Mouse (Mus musculus): Measurements from ENCODE around the gene Baat.

DNA sequence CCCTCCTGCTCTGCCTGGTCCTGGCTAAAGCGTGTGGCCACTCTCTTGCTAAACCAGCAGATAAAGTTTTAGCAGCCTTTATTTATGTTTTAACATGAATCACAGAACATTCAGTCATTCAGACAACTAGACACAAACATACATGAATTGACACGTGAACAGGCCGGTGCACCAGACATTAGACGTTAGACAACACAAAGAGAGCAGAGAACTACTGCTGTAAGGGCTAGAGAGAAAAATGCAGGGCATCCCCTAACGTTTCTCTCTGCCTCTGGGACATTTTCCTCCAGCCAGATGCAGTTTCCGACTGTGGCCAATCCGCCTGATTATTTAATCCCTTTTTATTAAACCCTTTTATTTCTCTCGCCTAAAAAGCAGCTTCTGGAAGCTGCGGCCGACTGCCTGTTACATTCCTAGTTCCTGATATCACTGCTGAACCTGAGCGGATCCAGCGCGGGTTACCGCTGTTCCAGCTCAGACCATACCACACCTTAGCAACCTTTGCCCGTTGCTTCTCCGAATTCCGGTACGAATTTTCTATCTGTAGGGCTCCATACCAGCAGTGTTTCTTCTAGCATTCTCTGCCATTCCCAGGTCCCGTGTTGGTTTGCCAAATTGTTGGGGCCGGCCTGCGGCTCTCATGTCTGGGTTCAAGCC, 26.1 kb downstream of the Baat start:
- TF ChIP-seq CTCF (IDR thresholded peaks at IDR 0.05; ENCODE audit: control insufficient read depth, insufficient read depth, insufficient replicate concordance, low read depth, low read length) = no peak
- TF ChIP-seq POLR2A (IDR thresholded peaks at IDR 0.05; ENCODE audit: control insufficient read depth, low read depth, low read length) = no peak
